Mouse (Mus musculus) embryo, embryonic 11.5 days (tissue): Measurements from ENCODE around the gene Gm3099.
"Not testable (repeated sequence)": the region's sequence is repeated elsewhere in the genome, so short reads cannot be mapped to it uniquely, and the experiment has no call there.

ENCODE experiments used
- DNase-seq: peaks from one replicate; pipeline ENCODE4 v3.0.0-alpha.2; 2012; ENCODE audit warnings: low read depth, low spot score

Gene Gm3099

GRCm38 (mm10) chr14:3998094-3998493, at the start of gene Gm3099:
Gene Gm3099, plus strand, starts transcription at chr14:3998394.
- DNase-seq, result not testable (repeated sequence)

GRCm38 (mm10) chr14:3963247-3963646, 34.9 kb upstream of the Gm3099 start, which contains the start of gene Gm3095:
Gene Gm3095, plus strand, starts transcription at chr14:3963547.
- not testable (repeated sequence) for DNase-seq

- not testable (repeated sequence) for DNase-seq
Measured at GRCm38 (mm10) chr14:4023641-4024040, 25.4 kb downstream of the Gm3099 start, which contains the start of gene Gm5796. Gene Gm5796, plus strand, starts transcription at chr14:4023941.
